Mouse (Mus musculus): Measurements from ENCODE around the gene Abcb10. TPM values are rescaled to one million over a fixed set of nuclear protein-coding genes. Genes with fewer than 3 reads are reported as not detected.
"Not testable (repeated sequence)": the region's sequence is repeated elsewhere in the genome, so short reads cannot be mapped to it uniquely, and the experiment has no call there.

The Abcb10 gene
- polyA plus RNA-seq, 1 experiment from 2014 or later, result 19.3 TPM

DNA sequence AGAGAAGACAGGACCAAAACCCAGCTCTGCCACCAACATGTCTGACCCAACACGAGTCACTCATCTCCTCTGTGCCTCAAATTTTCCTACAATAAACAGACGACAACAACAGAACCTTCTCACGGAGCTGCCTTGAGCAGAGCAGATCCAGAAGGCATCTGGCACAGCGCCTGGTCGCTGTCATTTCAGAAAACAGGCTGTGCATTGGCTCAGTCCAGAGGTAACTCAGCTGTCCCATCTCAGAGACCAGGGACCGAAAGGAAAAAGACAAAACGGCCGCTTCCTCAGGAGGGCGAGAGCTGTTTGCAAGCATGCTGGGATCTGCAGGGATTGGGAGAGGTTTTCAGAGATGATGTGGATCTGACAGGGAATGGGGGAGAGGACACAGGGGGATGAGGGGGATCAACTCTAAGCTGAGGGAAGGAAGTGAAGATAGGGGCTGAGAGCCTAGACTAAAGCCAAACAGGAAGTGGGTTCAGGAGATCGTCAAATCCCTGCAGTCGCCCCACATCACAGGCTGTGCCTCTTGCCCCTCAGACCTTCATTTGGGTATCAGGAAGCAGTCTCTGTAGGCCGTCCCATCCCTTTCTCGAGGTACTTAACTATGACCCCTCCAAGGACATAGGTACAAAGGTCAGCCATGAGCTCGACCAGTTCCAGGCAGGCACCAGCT is 4.6 kb downstream of the Abcb10 start:
- 75% methylated on average over 14 of the region's 14 CpGs for WGBS
- Histone ChIP-seq H3K9me3 (replicated peaks) (no peaks in the 10 kb centered on the region), H3K27ac (replicated peaks) (0 out of 2 replicates have a peak overlapping the region, but pooled peaks have one; percentile 18), H3K4me1 (peaks cover 19% of the 10 kb centered on the region), H3K4me3 (0 out of 2 replicates have a peak overlapping the region, but pooled peaks have one; percentile 4), H3K27me3 (ENCODE audit: low read depth, poor library complexity, severe bottlenecking) (peaks cover 18% of the 10 kb centered on the region; the same call in 1 of the 2 replicates), H3K36me3 (0 out of 2 replicates have a peak, but pooled peaks cover 4% of the 10 kb centered on the region)
- DNase-seq (ENCODE audit: low spot score), result no peak

DNA sequence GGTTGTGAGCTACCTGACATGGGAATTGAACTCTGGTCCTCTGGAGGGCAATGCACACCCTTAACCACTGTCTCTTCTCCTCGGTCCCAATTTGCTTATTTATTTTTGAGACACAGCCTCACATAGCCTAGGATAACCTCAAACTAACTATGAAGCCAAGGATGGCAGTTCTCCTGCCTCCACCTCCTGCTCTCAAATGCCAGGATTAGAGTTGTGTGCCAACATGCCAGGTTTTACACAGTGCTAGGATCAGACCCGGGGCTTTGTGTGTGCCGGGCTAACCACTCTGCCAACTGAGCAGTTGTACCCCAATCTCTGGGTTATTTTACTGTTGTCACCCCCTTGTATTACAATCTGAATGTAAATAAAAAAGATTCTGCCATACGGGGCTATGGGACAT is 5.4 kb downstream of the Abcb10 start:
- H3K27ac ChIP-seq (replicated peaks), result no peak overlapping the region
- H3K9me3 ChIP-seq (replicated peaks), result no peaks in the 10 kb centered on the region
- peaks cover 18% of the 10 kb centered on the region; the same call in 1 of the 2 replicates for H3K27me3 ChIP-seq (ENCODE audit: low read depth, poor library complexity, severe bottlenecking)
- peaks cover 12% of the 10 kb centered on the region for H3K4me1 ChIP-seq
- DNase-seq (ENCODE audit: low spot score), result no peak
- no peak overlapping the region for H3K4me3 ChIP-seq
- 0 out of 2 replicates have a peak, but pooled peaks cover 4% of the 10 kb centered on the region for H3K36me3 ChIP-seq
- WGBS, result 90% methylated on average over 4 of the region's 4 CpGs

DNA sequence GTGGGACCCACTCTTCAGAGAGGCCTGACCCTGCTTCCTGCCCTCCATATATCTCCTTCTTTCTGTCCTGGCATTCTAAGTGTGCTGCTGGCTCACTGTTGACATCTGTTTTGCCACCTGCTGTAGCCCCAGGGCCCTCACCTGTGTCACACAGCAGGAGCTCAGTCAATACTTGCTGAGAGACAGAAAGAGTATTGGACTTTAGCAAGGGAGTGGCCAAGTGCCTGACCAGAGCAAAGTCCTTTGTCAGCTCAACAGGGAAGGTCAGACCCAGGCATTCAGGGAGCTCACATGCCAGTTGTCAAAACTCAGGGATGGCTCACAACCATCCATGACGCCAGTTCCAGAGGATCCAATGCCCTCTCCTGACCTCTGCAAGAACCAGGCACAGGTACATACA is 9.4 kb downstream of the Abcb10 start:
- H3K9me3 ChIP-seq (replicated peaks), result no peaks in the 10 kb centered on the region
- no peak overlapping the region for H3K4me3 ChIP-seq
- no peak overlapping the region for H3K27ac ChIP-seq (replicated peaks)
- no peaks in the 10 kb centered on the region for H3K4me1 ChIP-seq
- H3K27me3 ChIP-seq (ENCODE audit: low read depth, poor library complexity, severe bottlenecking), result no peaks in the 10 kb centered on the region
- WGBS, result 85% methylated on average over 1 of the region's 1 CpGs
- DNase-seq (ENCODE audit: low spot score), result no peak
- peaks cover 9% of the 10 kb centered on the region for H3K36me3 ChIP-seq

GRCm38 (mm10) chr8:123966896-123967295 is 16.0 kb downstream of the Abcb10 start:
- Histone ChIP-seq H3K4me1 (no peaks in the 10 kb centered on the region), H3K27me3 (ENCODE audit: low read depth, poor library complexity, severe bottlenecking) (no peaks in the 10 kb centered on the region), H3K36me3 (peaks cover 33% of the 10 kb centered on the region), H3K9me3 (replicated peaks) (no peaks in the 10 kb centered on the region), H3K4me3 (no peak overlapping the region), H3K27ac (replicated peaks) (no peak overlapping the region)
- no peak for DNase-seq (ENCODE audit: low spot score)
- WGBS, result 66% methylated on average over 2 of the region's 2 CpGs

DNA sequence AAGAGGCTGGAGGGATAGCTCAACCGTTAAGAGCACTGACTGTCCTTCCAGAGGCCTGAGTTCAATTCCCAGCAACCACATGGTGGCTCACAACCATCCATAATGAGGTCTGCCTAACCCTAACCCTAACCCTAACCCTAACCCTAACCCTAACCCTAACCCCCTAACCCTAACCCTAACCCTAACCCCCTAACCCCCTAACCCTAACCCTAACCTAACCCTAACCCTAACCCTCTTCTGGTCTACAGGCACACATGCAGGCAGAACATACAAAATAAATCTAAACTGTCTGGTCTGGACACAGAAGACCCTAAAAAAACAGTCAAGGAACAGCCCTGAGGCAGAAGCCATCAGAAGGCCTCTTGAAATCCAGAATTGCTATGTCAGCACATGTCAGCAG is 21.6 kb downstream of the Abcb10 start:
- 71% methylated on average over 1 of the region's 1 CpGs for WGBS
- peaks cover 64% of the 10 kb centered on the region for H3K36me3 ChIP-seq
- H3K27ac ChIP-seq (replicated peaks), result no peak overlapping the region
- no peaks in the 10 kb centered on the region for H3K9me3 ChIP-seq (replicated peaks)
- no peaks in the 10 kb centered on the region for H3K4me1 ChIP-seq
- no peak overlapping the region for H3K4me3 ChIP-seq
- DNase-seq (ENCODE audit: low spot score), result no peak
- H3K27me3 ChIP-seq (ENCODE audit: low read depth, poor library complexity, severe bottlenecking), result no peaks in the 10 kb centered on the region

DNA sequence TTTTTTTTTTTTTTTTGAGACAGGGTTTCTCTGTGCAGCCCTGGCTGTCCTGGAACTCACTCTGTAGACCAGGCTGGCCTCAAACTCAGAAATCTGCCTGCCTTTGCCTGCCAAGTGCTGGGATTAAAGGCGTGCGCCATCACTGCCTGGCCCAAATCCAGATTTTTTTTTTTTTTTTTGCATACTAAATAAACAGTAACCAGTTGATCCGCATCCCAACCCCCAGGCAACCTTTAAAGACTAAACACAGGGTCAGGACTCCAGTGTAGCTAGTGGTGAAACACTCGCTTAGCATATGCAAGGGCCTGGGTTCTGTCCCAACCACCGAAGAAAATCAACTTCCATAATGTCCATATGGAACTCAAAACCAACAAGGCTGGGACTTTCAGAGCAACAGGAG is 22.4 kb downstream of the Abcb10 start:
- H3K27ac ChIP-seq (replicated peaks); H3K9me3 ChIP-seq (replicated peaks); H3K4me1 ChIP-seq; DNase-seq (ENCODE audit: low spot score); H3K27me3 ChIP-seq (ENCODE audit: low read depth, poor library complexity, severe bottlenecking); H3K4me3 ChIP-seq: not testable (repeated sequence)
- WGBS, result 91% methylated on average over 5 of the region's 5 CpGs
- peaks cover 59% of the 10 kb centered on the region for H3K36me3 ChIP-seq

DNA sequence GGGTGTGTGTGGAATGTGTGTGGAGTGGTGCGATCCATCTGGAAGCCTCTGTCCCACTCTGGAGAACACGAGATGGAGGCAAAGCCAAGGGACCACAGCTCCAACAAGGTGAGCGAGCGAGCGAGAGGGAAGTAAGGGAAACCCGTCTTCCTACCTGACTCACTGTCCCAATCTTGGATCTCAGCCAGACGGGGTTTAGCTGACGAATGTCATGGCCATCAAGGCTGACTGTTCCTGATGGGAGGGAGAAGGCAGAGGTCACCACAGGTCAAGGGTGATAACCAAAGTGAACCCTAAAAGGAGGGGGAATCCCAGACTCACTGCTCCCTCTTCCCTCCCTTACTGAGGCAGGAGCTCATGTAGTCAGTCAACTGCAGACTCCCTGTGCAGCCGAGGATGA is 22.9 kb downstream of the Abcb10 start:
- Histone ChIP-seq H3K27ac (replicated peaks) (no peak overlapping the region), H3K27me3 (ENCODE audit: low read depth, poor library complexity, severe bottlenecking) (no peaks in the 10 kb centered on the region), H3K36me3 (peaks cover 63% of the 10 kb centered on the region), H3K4me3 (no peak overlapping the region), H3K9me3 (replicated peaks) (no peaks in the 10 kb centered on the region), H3K4me1 (no peaks in the 10 kb centered on the region)
- DNase-seq (ENCODE audit: low spot score), result no peak
- 87% methylated on average over 9 of the region's 9 CpGs for WGBS

- Histone ChIP-seq H3K4me3 (no peak overlapping the region), H3K9me3 (replicated peaks) (no peaks in the 10 kb centered on the region), H3K27me3 (ENCODE audit: low read depth, poor library complexity, severe bottlenecking) (no peaks in the 10 kb centered on the region), H3K36me3 (peaks cover 65% of the 10 kb centered on the region), H3K27ac (replicated peaks) (no peak overlapping the region), H3K4me1 (no peaks in the 10 kb centered on the region)
- WGBS, result 95% methylated on average over 6 of the region's 6 CpGs
- DNase-seq (ENCODE audit: low spot score), result no peak
Observed at GRCm38 (mm10) chr8:123959473-123959872, 23.4 kb downstream of the Abcb10 start.

DNA sequence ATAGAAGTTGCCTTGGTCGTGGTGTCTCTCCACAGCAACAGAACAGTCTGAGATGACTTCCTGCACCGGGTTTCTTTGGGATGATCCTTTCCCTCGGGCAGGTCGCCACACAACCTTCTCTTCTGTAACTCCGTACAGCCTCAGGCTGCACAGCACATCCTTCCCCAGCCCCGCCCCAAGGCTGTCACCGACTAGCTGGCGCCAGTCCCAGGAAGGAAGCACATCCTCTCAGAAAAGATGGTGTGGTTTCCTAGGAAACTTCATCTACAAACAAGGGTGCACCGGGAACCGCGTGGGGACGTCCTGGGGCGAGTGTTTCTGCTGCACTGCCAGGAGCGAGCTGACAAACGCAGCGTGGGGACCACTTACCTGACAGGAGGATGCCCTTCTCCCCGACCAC is 24.8 kb downstream of the Abcb10 start:
- Histone ChIP-seq H3K4me1 (no peaks in the 10 kb centered on the region), H3K9me3 (replicated peaks) (no peaks in the 10 kb centered on the region), H3K4me3 (no peak overlapping the region), H3K27ac (replicated peaks) (no peak overlapping the region), H3K36me3 (peaks cover 66% of the 10 kb centered on the region), H3K27me3 (ENCODE audit: low read depth, poor library complexity, severe bottlenecking) (no peaks in the 10 kb centered on the region)
- 87% methylated on average over 17 of the region's 17 CpGs for WGBS
- DNase-seq (ENCODE audit: low spot score), result no peak

DNA sequence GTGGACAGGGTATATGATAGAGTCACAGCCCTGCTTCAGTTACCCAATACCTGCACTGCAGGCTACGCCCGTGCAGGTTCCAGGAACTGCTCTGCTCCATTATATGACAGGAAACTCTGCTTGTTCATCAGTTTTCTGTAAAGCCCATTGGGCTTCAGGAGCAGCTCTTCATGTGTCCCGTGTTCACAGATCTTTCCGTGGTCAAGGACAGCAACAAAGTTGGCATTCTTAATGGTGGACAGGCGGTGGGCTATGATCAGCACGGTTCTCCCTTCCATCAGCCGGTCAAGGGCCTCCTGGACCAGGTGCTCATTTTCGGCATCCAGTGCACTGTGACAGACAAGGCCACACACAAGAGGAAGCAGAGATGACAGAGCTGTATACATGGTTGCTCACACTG is 28.7 kb downstream of the Abcb10 start:
- H3K4me3 ChIP-seq, result no peak overlapping the region
- H3K4me1 ChIP-seq, result peaks cover 8% of the 10 kb centered on the region
- no peak overlapping the region for H3K27ac ChIP-seq (replicated peaks)
- DNase-seq (ENCODE audit: low spot score), result no peak
- WGBS, result 89% methylated on average over 8 of the region's 8 CpGs
- H3K9me3 ChIP-seq (replicated peaks), result no peaks in the 10 kb centered on the region
- H3K36me3 ChIP-seq, result peaks cover 40% of the 10 kb centered on the region
- H3K27me3 ChIP-seq (ENCODE audit: low read depth, poor library complexity, severe bottlenecking), result no peaks in the 10 kb centered on the region

DNA sequence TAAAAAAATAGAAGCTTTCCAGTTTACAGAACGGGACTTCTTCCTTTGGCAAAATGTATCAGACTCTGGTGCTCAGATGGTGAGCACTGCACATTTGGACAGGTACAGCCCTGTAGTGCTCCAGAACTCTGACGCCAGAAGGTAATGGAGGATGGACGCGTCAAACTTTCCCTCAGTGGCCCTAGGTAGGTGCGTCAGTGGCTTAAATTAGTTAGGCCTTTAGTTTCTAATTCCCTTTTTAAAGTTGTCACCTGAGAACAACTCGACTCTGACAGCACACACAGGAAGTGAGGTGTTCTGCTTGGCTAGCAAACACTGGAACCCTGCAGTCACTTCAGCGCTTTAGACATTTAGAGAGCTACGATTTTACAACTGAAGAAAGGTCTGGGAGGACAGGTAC is 29.2 kb downstream of the Abcb10 start:
- H3K9me3 ChIP-seq (replicated peaks), result no peaks in the 10 kb centered on the region
- peaks cover 8% of the 10 kb centered on the region for H3K4me1 ChIP-seq

GRCm38 (mm10) chr8:123950077-123950802 is 32.7 kb downstream of the Abcb10 start:
- Histone ChIP-seq H3K4me3 (peak overlapping the region; percentile 96), H3K4me1 (peaks cover 17% of the 10 kb centered on the region), H3K9me3 (replicated peaks) (no peaks in the 10 kb centered on the region), H3K27ac (replicated peaks) (peak overlapping the region; percentile 89), H3K27me3 (ENCODE audit: low read depth, poor library complexity, severe bottlenecking) (no peaks in the 10 kb centered on the region), H3K36me3 (peaks cover 34% of the 10 kb centered on the region)
- DNase-seq (ENCODE audit: low spot score), result peak; percentile 53
- WGBS, result 32% methylated on average over 10 of the region's 10 CpGs

More for the DNA sequence above, 29.2 kb downstream of the Abcb10 start:
- peaks cover 35% of the 10 kb centered on the region for H3K36me3 ChIP-seq
- no peak overlapping the region for H3K4me3 ChIP-seq
- no peak overlapping the region for H3K27ac ChIP-seq (replicated peaks)
- no peak for DNase-seq (ENCODE audit: low spot score)
- H3K27me3 ChIP-seq (ENCODE audit: low read depth, poor library complexity, severe bottlenecking), result no peaks in the 10 kb centered on the region
- 87% methylated on average over 8 of the region's 8 CpGs for WGBS

- 7% methylated on average over 10 of the region's 10 CpGs for WGBS
- DNase-seq (ENCODE audit: low spot score), result no peak
- Histone ChIP-seq H3K4me3 (peak overlapping the region; percentile 96), H3K27ac (replicated peaks) (peak overlapping the region; percentile 89), H3K9me3 (replicated peaks) (no peaks in the 10 kb centered on the region), H3K4me1 (peaks cover 17% of the 10 kb centered on the region), H3K27me3 (ENCODE audit: low read depth, poor library complexity, severe bottlenecking) (no peaks in the 10 kb centered on the region), H3K36me3 (peaks cover 34% of the 10 kb centered on the region)
Observed at GRCm38 (mm10) chr8:123949686-123949986, 33.3 kb downstream of the Abcb10 start.
